Mouse (Mus musculus) embryonic fibroblast, embryonic 13.5 days (primary cell): ENCODE results near the gene Prmt3. TPM values are rescaled to one million over a fixed set of nuclear protein-coding genes. Genes with fewer than 3 reads are reported as not detected.

ENCODE experiments used
- H3K27ac ChIP-seq: 2 replicates; pipeline ENCODE4 v1.5.1; 2012; ENCODE audit warnings: low read length, control low read depth, inconsistent platforms; ENCODE audit not compliant: insufficient read depth
- H3K4me1 ChIP-seq: 2 replicates; pipeline ENCODE4 v1.6.1; 2011; ENCODE audit warnings: low read length; ENCODE audit not compliant: control insufficient read depth, insufficient read depth
- H3K4me3 ChIP-seq: 2 replicates; pipeline ENCODE4 v1.5.1; 2011; ENCODE audit warnings: mild to moderate bottlenecking, control low read depth, low read length; ENCODE audit not compliant: insufficient read depth
- CTCF ChIP-seq: IDR thresholded peaks from 2 replicates; pipeline ENCODE4 v1.5.1; 2011; ENCODE audit warnings: mild to moderate bottlenecking, control low read depth, low read length, moderate library complexity, borderline replicate concordance; ENCODE audit not compliant: insufficient read depth
- POLR2A ChIP-seq: IDR thresholded peaks from 2 replicates; pipeline ENCODE4 v1.6.1; 2011; ENCODE audit warnings: low read depth, mild to moderate bottlenecking, control low read depth, low read length, moderate library complexity
- polyA plus RNA-seq: library from polyadenylated mRNA; stranded (reverse); fragments of >200 nt; gene quantifications from 2 replicates; pipeline ENCODE4 v1.2.4, GENCODE M21; 2011; ENCODE audit warnings: low read depth; ENCODE audit not compliant: missing spikeins, insufficient read length

Prmt3 gene
- polyA plus RNA-seq, 1 experiment, result 39.2 TPM

DNA sequence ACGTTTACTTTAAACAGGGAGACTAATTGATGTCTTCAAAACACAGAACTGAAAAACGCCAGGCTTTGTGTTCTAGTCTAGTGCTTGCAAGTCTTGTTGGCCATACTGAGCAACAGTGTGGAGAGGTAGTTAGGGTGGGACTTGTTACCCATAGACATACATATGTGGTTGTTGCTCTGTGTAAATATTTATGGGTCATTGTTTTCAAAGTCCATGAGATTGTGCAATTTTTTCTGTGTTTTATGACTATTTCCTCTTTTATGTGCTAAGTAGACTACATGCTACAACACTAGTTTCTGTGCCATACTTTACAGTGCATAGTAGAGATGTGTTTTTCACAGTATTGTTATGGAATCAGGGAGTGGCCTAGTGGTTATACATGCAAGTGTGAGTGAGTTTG is 16.2 kb downstream of the Prmt3 start:
- no peak overlapping the region for H3K27ac ChIP-seq
- no peaks in the 10 kb centered on the region for H3K4me1 ChIP-seq
- H3K4me3 ChIP-seq, result no peak overlapping the region
- TF ChIP-seq CTCF, result no peak
- no peak for TF ChIP-seq POLR2A

DNA sequence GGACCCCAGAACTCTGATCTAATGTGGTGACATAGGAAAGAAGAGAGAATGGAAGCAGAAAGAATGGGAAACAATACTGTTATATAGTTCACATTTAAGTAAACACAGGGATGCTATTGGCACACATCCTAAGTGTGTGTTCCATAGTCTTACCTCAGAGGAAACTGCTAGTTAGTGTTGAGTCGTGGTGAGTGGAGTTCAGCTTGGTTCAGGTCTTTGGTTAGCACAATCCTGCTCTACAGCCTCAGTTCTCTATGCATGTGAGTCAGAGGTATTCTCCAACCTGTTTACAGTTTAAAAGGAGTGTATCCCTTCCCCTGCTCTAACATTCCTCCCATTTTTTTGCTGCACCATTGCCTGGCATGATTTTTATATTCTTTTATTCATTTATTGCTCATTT is 19.0 kb downstream of the Prmt3 start:
- Histone ChIP-seq H3K4me1 (no peaks in the 10 kb centered on the region), H3K27ac (no peak overlapping the region)

GRCm38 (mm10) chr7:49803511-49803910 is 25.4 kb downstream of the Prmt3 start:
- no peaks in the 10 kb centered on the region; the same call in 1 of the 2 replicates for H3K4me1 ChIP-seq
- H3K4me3 ChIP-seq, result no peak overlapping the region
- H3K27ac ChIP-seq, result no peak overlapping the region
- no peak for TF ChIP-seq POLR2A

More for the DNA sequence above, 19.0 kb downstream of the Prmt3 start:
- TF ChIP-seq CTCF (no peak), POLR2A (no peak)
- H3K4me3 ChIP-seq, result no peak overlapping the region

GRCm38 (mm10) chr7:49804638-49805165 is 26.6 kb downstream of the Prmt3 start:
- Histone ChIP-seq H3K4me3 (no peak overlapping the region), H3K4me1 (peaks cover 3% of the 10 kb centered on the region), H3K27ac (no peak overlapping the region)
- TF ChIP-seq POLR2A (no peak), CTCF (no peak)

- TF ChIP-seq CTCF (no peak), POLR2A (no peak)
- Histone ChIP-seq H3K4me1 (peaks cover 3% of the 10 kb centered on the region), H3K4me3 (no peak overlapping the region)
Observed at GRCm38 (mm10) chr7:49805618-49806017, 27.5 kb downstream of the Prmt3 start.

DNA sequence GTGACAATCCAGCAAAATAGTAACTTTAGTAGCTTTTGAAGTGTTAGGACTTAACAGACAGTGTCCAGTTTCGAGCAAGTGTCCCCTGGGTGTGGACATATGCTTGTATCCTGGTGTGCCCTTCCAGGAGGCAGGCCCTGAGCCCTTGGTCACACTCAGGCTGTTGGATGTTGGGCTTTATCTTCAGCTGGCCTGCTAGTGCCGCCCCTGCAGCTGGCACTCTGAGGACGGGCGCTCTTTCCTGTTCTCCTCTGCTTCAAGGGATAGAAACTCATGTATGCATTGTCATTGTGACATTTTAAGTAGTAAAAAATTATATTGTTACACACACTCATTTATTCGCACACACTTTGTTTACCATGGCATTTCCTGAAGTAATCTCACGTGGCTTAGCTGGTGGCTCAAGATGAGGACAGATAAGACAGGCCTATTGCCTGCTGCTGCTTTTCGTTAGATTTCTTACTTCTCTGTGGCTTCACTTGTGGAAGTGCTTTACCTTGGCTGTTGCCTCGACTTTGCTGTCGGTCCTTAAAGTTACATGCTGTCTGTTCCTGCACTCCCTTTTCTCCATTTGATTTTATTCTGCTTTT is 29.0 kb downstream of the Prmt3 start:
- Histone ChIP-seq H3K4me1 (peaks cover 3% of the 10 kb centered on the region), H3K4me3 (no peak overlapping the region), H3K27ac (no peak overlapping the region)
- no peak for TF ChIP-seq CTCF
- TF ChIP-seq POLR2A, result no peak

More at GRCm38 (mm10) chr7:49805618-49806017, 27.5 kb downstream of the Prmt3 start:
- H3K27ac ChIP-seq, result no peak overlapping the region

- H3K4me1 ChIP-seq, result peaks cover 3% of the 10 kb centered on the region
- TF ChIP-seq POLR2A, result no peak
- TF ChIP-seq CTCF, result no peak
- no peak overlapping the region for H3K4me3 ChIP-seq
- peak overlapping the region; percentile 62; the same call in 1 of the 2 replicates for H3K27ac ChIP-seq
Observed at GRCm38 (mm10) chr7:49807846-49808622, 29.9 kb downstream of the Prmt3 start.

DNA sequence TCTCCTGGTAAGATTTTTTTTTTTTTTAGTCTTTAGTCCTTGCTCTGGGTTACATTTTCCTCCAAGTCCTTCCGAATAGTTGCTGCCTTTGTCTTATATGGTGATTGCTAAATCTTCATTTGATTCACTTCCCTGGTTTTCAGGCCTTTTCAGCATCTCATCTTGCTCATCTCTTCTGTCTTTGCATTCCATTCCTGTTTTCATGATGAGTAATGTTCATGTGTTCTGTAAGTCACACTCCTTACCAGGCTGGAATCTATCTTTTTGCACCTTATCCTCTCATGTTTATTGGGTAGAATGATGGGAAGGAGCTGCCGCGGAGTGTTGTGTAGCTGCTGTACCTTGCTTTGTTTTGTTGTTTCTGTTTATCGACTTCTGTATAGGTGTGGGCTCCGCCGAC is 31.0 kb downstream of the Prmt3 start:
- no peak overlapping the region for H3K4me3 ChIP-seq
- H3K27ac ChIP-seq, result peak overlapping the region; percentile 62; the same call in 1 of the 2 replicates
- H3K4me1 ChIP-seq, result peaks cover 3% of the 10 kb centered on the region
- TF ChIP-seq POLR2A (no peak), CTCF (no peak)

GRCm38 (mm10) chr7:49809562-49809961 is 31.4 kb downstream of the Prmt3 start:
- Histone ChIP-seq H3K4me1 (peaks cover 3% of the 10 kb centered on the region), H3K4me3 (no peak overlapping the region), H3K27ac (no peak overlapping the region)
- TF ChIP-seq CTCF (no peak), POLR2A (no peak)

DNA sequence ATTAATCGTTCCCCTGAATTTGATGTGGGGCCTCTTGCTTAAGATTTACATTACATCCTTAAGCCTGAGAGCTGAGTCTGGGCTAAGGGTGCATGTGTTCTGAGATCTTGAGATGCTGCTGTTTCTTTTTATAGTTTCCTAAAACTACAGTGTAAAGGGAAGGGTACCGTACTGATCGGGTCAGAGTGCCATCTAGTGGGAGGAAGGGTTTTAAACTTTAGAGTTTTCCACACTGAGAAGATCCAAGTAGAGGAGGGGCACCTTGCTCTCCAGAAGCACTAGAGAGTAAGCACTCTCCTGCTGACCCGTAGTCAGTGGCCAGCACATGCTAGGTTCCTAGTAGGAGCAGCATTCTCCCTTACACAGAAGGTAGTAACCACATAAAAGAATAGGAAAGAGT is 33.2 kb downstream of the Prmt3 start:
- Histone ChIP-seq H3K4me1 (peaks cover 3% of the 10 kb centered on the region), H3K27ac (no peak overlapping the region), H3K4me3 (no peak overlapping the region)
- TF ChIP-seq CTCF (no peak), POLR2A (no peak)
